Mouse (Mus musculus) CH12.LX (cell line): Measurements from ENCODE around the gene Macrod1.

Experiments
- CTCF ChIP-seq, 2 experiments: IDR thresholded peaks in 1 of 2; conservative IDR thresholded peaks in 1 of 2; 2 replicates each; pipeline ENCODE4 v1.5.1; 2011 to 2012; ENCODE audit warnings: low read depth in 2 of 2, low read length in 2 of 2, improper control_type of control experiment in 1 of 2, inconsistent platforms in 1 of 2, mild to moderate bottlenecking in 1 of 2, moderate library complexity in 1 of 2
- JUND ChIP-seq: conservative IDR thresholded peaks from 2 replicates; pipeline ENCODE4 v1.6.1; 2011; ENCODE audit warnings: low read depth, low read length, improper control_type of control experiment
- MEF2A ChIP-seq: IDR thresholded peaks from 2 replicates; pipeline ENCODE4 v1.6.1; 2014; ENCODE audit warnings: low read depth, mild to moderate bottlenecking, inconsistent platforms, low read length, improper control_type of control experiment, borderline replicate concordance
- MYC ChIP-seq: IDR thresholded peaks from 2 replicates; pipeline ENCODE4 v1.6.1; 2011; ENCODE audit warnings: low read depth, mild to moderate bottlenecking, improper control_type of control experiment, low read length
- POLR2A ChIP-seq: IDR thresholded peaks from 2 replicates; pipeline ENCODE4 v1.6.1; 2011; ENCODE audit warnings: low read depth, mild to moderate bottlenecking, improper control_type of control experiment, low read length
- RCOR1 ChIP-seq: conservative IDR thresholded peaks from 2 replicates; pipeline ENCODE4 v1.6.1; 2012; ENCODE audit warnings: low read depth, mild to moderate bottlenecking, inconsistent platforms, low read length, improper control_type of control experiment

GRCm38 (mm10) chr19:7068136-7068535 is 11.5 kb downstream of the Macrod1 start:
- TF ChIP-seq MEF2A (no peak), MYC (no peak), CTCF (conservative IDR thresholded peaks at IDR 0.05 in 1 of 2, IDR thresholded peaks at IDR 0.05 in 1 of 2; ENCODE audit: low read depth in 2 of 2, low read length in 2 of 2) (peak; percentile 40 to 87; a peak in 3 of 4 replicates), RCOR1 (no peak), POLR2A (no peak), JUND (no peak)
